Mouse (Mus musculus) thymus, postnatal 10 days (tissue): Measurements from ENCODE around the gene Snph.

Experiments
- DNase-seq, 2 experiments: peaks; one replicate each; pipeline ENCODE4 v3.0.0; 2021; ENCODE audit warnings: low spot score in 2 of 2

Gene Snph

GRCm38 (mm10) chr2:151602106-151602505 is 30.3 kb downstream of the Snph start:
- DNase-seq, result no peak

GRCm38 (mm10) chr2:151598068-151598467 is 34.3 kb downstream of the Snph start:
- DNase-seq, result no peak

GRCm38 (mm10) chr2:151587306-151587705 is 45.1 kb downstream of the Snph start:
- no peak for DNase-seq

- DNase-seq, result no peak
Measured at GRCm38 (mm10) chr2:151586807-151587206, 45.6 kb downstream of the Snph start.

GRCm38 (mm10) chr2:151585934-151586333 is 46.5 kb downstream of the Snph start:
- DNase-seq, result no peak

GRCm38 (mm10) chr2:151580945-151581344 is 51.4 kb downstream of the Snph start:
- DNase-seq, result no peak

GRCm38 (mm10) chr2:151579183-151579582 is 53.2 kb downstream of the Snph start:
- no peak for DNase-seq

- DNase-seq, result peak; percentile 54 to 55
Measured at GRCm38 (mm10) chr2:151575699-151576389, 56.5 kb downstream of the Snph start.

- DNase-seq, result no peak
Measured at GRCm38 (mm10) chr2:151575119-151575698, 57.2 kb downstream of the Snph start.

- DNase-seq, result no peak
Measured at GRCm38 (mm10) chr2:151574607-151575006, 57.8 kb downstream of the Snph start.

- DNase-seq, result no peak
Measured at GRCm38 (mm10) chr2:151573667-151574066, 58.7 kb downstream of the Snph start.

- no peak for DNase-seq
Measured at GRCm38 (mm10) chr2:151571873-151572700, 60.3 kb downstream of the Snph start, which contains the start of gene Sdcbp2. Gene Sdcbp2 (plus strand): TSS chr2:151572622.

GRCm38 (mm10) chr2:151569452-151569851 is 62.9 kb downstream of the Snph start:
- DNase-seq, result no peak

- no peak for DNase-seq
Measured at GRCm38 (mm10) chr2:151566856-151567255, 65.5 kb downstream of the Snph start.

GRCm38 (mm10) chr2:151564986-151565385 is 67.4 kb downstream of the Snph start:
- DNase-seq, result no peak

GRCm38 (mm10) chr2:151564006-151564405 is 68.4 kb downstream of the Snph start:
- DNase-seq, result no peak

GRCm38 (mm10) chr2:151562930-151563921 is 69.2 kb downstream of the Snph start:
- no peak for DNase-seq

- no peak for DNase-seq
Measured at GRCm38 (mm10) chr2:151549615-151550121, 82.7 kb downstream of the Snph start.

GRCm38 (mm10) chr2:151546571-151546970 is 85.8 kb downstream of the Snph start:
- DNase-seq, result no peak

- peak in 1 of 2 experiments; percentile 45 for DNase-seq
Measured at GRCm38 (mm10) chr2:151544673-151545072, 87.7 kb downstream of the Snph start.
